Mouse (Mus musculus): ENCODE results near the gene Col8a1. TPM values are rescaled to one million over a fixed set of nuclear protein-coding genes. Genes with fewer than 3 reads are reported as not detected.

Col8a1 gene
- total and polyA plus RNA-seq, 3 experiments, result 0.44 TPM; not detected in 2

- ATAC-seq (ENCODE audit: extremely low read depth, insufficient number of reproducible peaks, low FRiP score, poor library complexity, severe bottlenecking) (no peak), DNase-seq (ENCODE audit: low spot score) (no peak)
- Histone ChIP-seq H3K27me3 (ENCODE audit: insufficient read depth, low read length) (peaks cover 10% of the 10 kb centered on the region; the same call in 1 of the 2 replicates), H3K4me3 (ENCODE audit: low read depth, low read length) (no peak overlapping the region), H3K36me3 (replicated peaks) (no peaks in the 10 kb centered on the region), H3K4me1 (ENCODE audit: insufficient read depth, low read depth, low read length) (no peaks in the 10 kb centered on the region), H3K9me3 (replicated peaks) (no peaks in the 10 kb centered on the region)
- TF ChIP-seq POLR2AphosphoS5 (IDR thresholded peaks at IDR 0.05; ENCODE audit: insufficient replicate concordance, low read depth, low read length) (no peak), CTCF (IDR thresholded peaks at IDR 0.05; ENCODE audit: low read depth, low read length) (no peak), GATA1 (IDR thresholded peaks at IDR 0.05; ENCODE audit: borderline replicate concordance, low read length) (no peak), TAL1 (conservative IDR thresholded peaks at IDR 0.05; ENCODE audit: low read depth, low read length) (no peak), GATA2 (IDR thresholded peaks at IDR 0.05; ENCODE audit: borderline replicate concordance, low read depth, low read length) (no peak)
These were observed 1.2 kb upstream of the Col8a1 start for GRCm38 (mm10) chr16:57755708-57756107.

- Histone ChIP-seq H3K9me3 (replicated peaks) (no peaks in the 10 kb centered on the region), H3K4me1 (ENCODE audit: insufficient read depth, low read depth, low read length) (no peaks in the 10 kb centered on the region), H3K36me3 (replicated peaks) (no peaks in the 10 kb centered on the region), H3K27me3 (ENCODE audit: insufficient read depth, low read length) (peaks cover 10% of the 10 kb centered on the region; the same call in 1 of the 2 replicates), H3K4me3 (ENCODE audit: low read depth, low read length) (no peak overlapping the region)
- TF ChIP-seq GATA2 (IDR thresholded peaks at IDR 0.05; ENCODE audit: borderline replicate concordance, low read depth, low read length) (no peak), POLR2AphosphoS5 (IDR thresholded peaks at IDR 0.05; ENCODE audit: insufficient replicate concordance, low read depth, low read length) (no peak), TAL1 (conservative IDR thresholded peaks at IDR 0.05; ENCODE audit: low read depth, low read length) (no peak), CTCF (IDR thresholded peaks at IDR 0.05; ENCODE audit: low read depth, low read length) (no peak), GATA1 (IDR thresholded peaks at IDR 0.05; ENCODE audit: borderline replicate concordance, low read length) (no peak)
- DNase-seq (ENCODE audit: low spot score) (no peak), ATAC-seq (ENCODE audit: extremely low read depth, insufficient number of reproducible peaks, low FRiP score, poor library complexity, severe bottlenecking) (no peak)
These were observed 704 bp upstream of the Col8a1 start for GRCm38 (mm10) chr16:57755241-57755640.

GRCm38 (mm10) chr16:57753539-57754280 is 827 bp downstream of the Col8a1 start:
- Histone ChIP-seq H3K4me3 (ENCODE audit: low read depth, low read length) (no peak overlapping the region), H3K4me1 (ENCODE audit: insufficient read depth, low read depth, low read length) (no peaks in the 10 kb centered on the region), H3K36me3 (replicated peaks) (no peaks in the 10 kb centered on the region), H3K9me3 (replicated peaks) (no peaks in the 10 kb centered on the region), H3K27me3 (ENCODE audit: insufficient read depth, low read length) (peaks cover 10% of the 10 kb centered on the region; the same call in 1 of the 2 replicates)
- TF ChIP-seq POLR2AphosphoS5 (IDR thresholded peaks at IDR 0.05; ENCODE audit: insufficient replicate concordance, low read depth, low read length), result no peak
- TF ChIP-seq GATA2 (IDR thresholded peaks at IDR 0.05; ENCODE audit: borderline replicate concordance, low read depth, low read length), result no peak
- no peak for TF ChIP-seq CTCF (IDR thresholded peaks at IDR 0.05; ENCODE audit: low read depth, low read length)
- TF ChIP-seq TAL1 (conservative IDR thresholded peaks at IDR 0.05; ENCODE audit: low read depth, low read length), result no peak
- TF ChIP-seq GATA1 (IDR thresholded peaks at IDR 0.05; ENCODE audit: borderline replicate concordance, low read length), result no peak
- DNase-seq (ENCODE audit: low spot score) (no peak), ATAC-seq (ENCODE audit: extremely low read depth, insufficient number of reproducible peaks, low FRiP score, poor library complexity, severe bottlenecking) (no peak)

GRCm38 (mm10) chr16:57750549-57750948 is 4.0 kb downstream of the Col8a1 start:
- Histone ChIP-seq H3K27me3 (ENCODE audit: insufficient read depth, low read length) (peaks cover 10% of the 10 kb centered on the region; the same call in 1 of the 2 replicates), H3K4me1 (ENCODE audit: insufficient read depth, low read depth, low read length) (no peaks in the 10 kb centered on the region), H3K9me3 (replicated peaks) (no peaks in the 10 kb centered on the region), H3K36me3 (replicated peaks) (no peaks in the 10 kb centered on the region), H3K4me3 (ENCODE audit: low read depth, low read length) (no peak overlapping the region)
- no peak for DNase-seq (ENCODE audit: low spot score)
- no peak for ATAC-seq (ENCODE audit: extremely low read depth, insufficient number of reproducible peaks, low FRiP score, poor library complexity, severe bottlenecking)
- no peak for TF ChIP-seq CTCF (IDR thresholded peaks at IDR 0.05; ENCODE audit: low read depth, low read length)

- no peak for DNase-seq (ENCODE audit: low spot score)
These were observed 6.4 kb downstream of the Col8a1 start for GRCm38 (mm10) chr16:57748093-57748492.

GRCm38 (mm10) chr16:57747357-57748056 is 7.0 kb downstream of the Col8a1 start:
- no peaks in the 10 kb centered on the region for H3K9me3 ChIP-seq (replicated peaks)
- TF ChIP-seq TAL1 (conservative IDR thresholded peaks at IDR 0.05; ENCODE audit: low read depth, low read length), result no peak
- TF ChIP-seq GATA1 (IDR thresholded peaks at IDR 0.05; ENCODE audit: borderline replicate concordance, low read length), result no peak
- TF ChIP-seq GATA2 (IDR thresholded peaks at IDR 0.05; ENCODE audit: borderline replicate concordance, low read depth, low read length), result no peak
- TF ChIP-seq POLR2AphosphoS5 (IDR thresholded peaks at IDR 0.05; ENCODE audit: insufficient replicate concordance, low read depth, low read length), result no peak
- TF ChIP-seq CTCF (IDR thresholded peaks at IDR 0.05; ENCODE audit: low read depth, low read length), result no peak
- no peaks in the 10 kb centered on the region for H3K4me1 ChIP-seq (ENCODE audit: insufficient read depth, low read depth, low read length)
- H3K4me3 ChIP-seq (ENCODE audit: low read depth, low read length), result no peak overlapping the region
- H3K27me3 ChIP-seq (ENCODE audit: insufficient read depth, low read length), result no peaks in the 10 kb centered on the region
- no peaks in the 10 kb centered on the region for H3K36me3 ChIP-seq (replicated peaks)
- DNase-seq (ENCODE audit: low spot score) (no peak), ATAC-seq (ENCODE audit: extremely low read depth, insufficient number of reproducible peaks, low FRiP score, poor library complexity, severe bottlenecking) (no peak)

More at GRCm38 (mm10) chr16:57748093-57748492, 6.4 kb downstream of the Col8a1 start:
- no peaks in the 10 kb centered on the region for H3K27me3 ChIP-seq (ENCODE audit: insufficient read depth, low read length)
- no peaks in the 10 kb centered on the region for H3K36me3 ChIP-seq (replicated peaks)
- TF ChIP-seq CTCF (IDR thresholded peaks at IDR 0.05; ENCODE audit: low read depth, low read length), result no peak
- no peak for TF ChIP-seq GATA2 (IDR thresholded peaks at IDR 0.05; ENCODE audit: borderline replicate concordance, low read depth, low read length)
- no peak for TF ChIP-seq TAL1 (conservative IDR thresholded peaks at IDR 0.05; ENCODE audit: low read depth, low read length)
- no peak for TF ChIP-seq POLR2AphosphoS5 (IDR thresholded peaks at IDR 0.05; ENCODE audit: insufficient replicate concordance, low read depth, low read length)
- TF ChIP-seq GATA1 (IDR thresholded peaks at IDR 0.05; ENCODE audit: borderline replicate concordance, low read length), result no peak
- no peak overlapping the region for H3K4me3 ChIP-seq (ENCODE audit: low read depth, low read length)
- H3K4me1 ChIP-seq (ENCODE audit: insufficient read depth, low read depth, low read length), result no peaks in the 10 kb centered on the region
- no peak for ATAC-seq (ENCODE audit: extremely low read depth, insufficient number of reproducible peaks, low FRiP score, poor library complexity, severe bottlenecking)
- H3K9me3 ChIP-seq (replicated peaks), result no peaks in the 10 kb centered on the region

All from G1E (cell line).